Mouse (Mus musculus): ENCODE data around the gene Prtn3.
A peak's percentile ranks its signal among the peaks of the same experiment; 100 is the strongest.
"Not testable (repeated sequence)": the region's sequence is repeated elsewhere in the genome, so short reads cannot be mapped to it uniquely, and the experiment has no call there.

Prtn3 gene

GRCm38 (mm10) chr10:79877174-79877573 is 2.9 kb downstream of the Prtn3 start:
- DNase-seq (ENCODE audit: low read depth, low spot score) = no peak

- DNase-seq (ENCODE audit: low read depth, low spot score) = no peak
Measured at GRCm38 (mm10) chr10:79877757-79878156, 3.5 kb downstream of the Prtn3 start.

GRCm38 (mm10) chr10:79879527-79879926 is 5.3 kb downstream of the Prtn3 start:
- DNase-seq (ENCODE audit: low read depth, low spot score) = no peak

- DNase-seq (ENCODE audit: low read depth, low spot score) = no peak
Measured at GRCm38 (mm10) chr10:79880721-79881120, 6.4 kb downstream of the Prtn3 start.

- DNase-seq (ENCODE audit: low read depth, low spot score) = no peak
Measured at GRCm38 (mm10) chr10:79881981-79882380, 7.7 kb downstream of the Prtn3 start.

- peak; percentile 89 for DNase-seq (ENCODE audit: low read depth, low spot score)
Measured at GRCm38 (mm10) chr10:79883297-79884084, 9.2 kb downstream of the Prtn3 start.

- no peak for DNase-seq (ENCODE audit: low read depth, low spot score)
Measured at GRCm38 (mm10) chr10:79884446-79884845, 10.2 kb downstream of the Prtn3 start.

GRCm38 (mm10) chr10:79884938-79885337 is 10.7 kb downstream of the Prtn3 start:
- DNase-seq (ENCODE audit: low read depth, low spot score) = not testable (repeated sequence)

GRCm38 (mm10) chr10:79886054-79886453 is 11.8 kb downstream of the Prtn3 start, which contains the start of gene Elane:
TSS of gene Elane (plus strand) at chr10:79886247.
- no peak for DNase-seq (ENCODE audit: low read depth, low spot score)

- no peak for DNase-seq (ENCODE audit: low read depth, low spot score)
Measured at GRCm38 (mm10) chr10:79886611-79887010, 12.3 kb downstream of the Prtn3 start.

GRCm38 (mm10) chr10:79889386-79889785 is 15.1 kb downstream of the Prtn3 start:
- no peak for DNase-seq (ENCODE audit: low read depth, low spot score)

- DNase-seq (ENCODE audit: low read depth, low spot score) = no peak
Measured at GRCm38 (mm10) chr10:79890670-79891069, 16.4 kb downstream of the Prtn3 start, which contains the start of gene Cfd. TSS of gene Cfd (plus strand) at chr10:79890853.

- peak; percentile 84 for DNase-seq (ENCODE audit: low read depth, low spot score)
Measured at GRCm38 (mm10) chr10:79892451-79893118, 18.3 kb downstream of the Prtn3 start.

- no peak for DNase-seq (ENCODE audit: low read depth, low spot score)
Measured at GRCm38 (mm10) chr10:79896306-79896705, 22.0 kb downstream of the Prtn3 start.

GRCm38 (mm10) chr10:79896814-79897213 is 22.5 kb downstream of the Prtn3 start:
- DNase-seq (ENCODE audit: low read depth, low spot score) = no peak

- DNase-seq (ENCODE audit: low read depth, low spot score) = no peak
Measured at GRCm38 (mm10) chr10:79897316-79898245, 23.3 kb downstream of the Prtn3 start.

GRCm38 (mm10) chr10:79900951-79901410 is 26.7 kb downstream of the Prtn3 start:
- DNase-seq (ENCODE audit: low read depth, low spot score) = no peak

GRCm38 (mm10) chr10:79906712-79907111 is 32.4 kb downstream of the Prtn3 start:
- no peak for DNase-seq (ENCODE audit: low read depth, low spot score)

- no peak for DNase-seq (ENCODE audit: low read depth, low spot score)
Measured at GRCm38 (mm10) chr10:79907415-79907814, 33.1 kb downstream of the Prtn3 start.

GRCm38 (mm10) chr10:79908167-79909091 is 34.2 kb downstream of the Prtn3 start, which contains the start of gene Med16:
TSS of gene Med16 (minus strand) at chr10:79908923.
- peak; percentile 98 for DNase-seq (ENCODE audit: low read depth, low spot score)

Data from ES-CJ7 (cell line).